In genomic region chr9:114688953-114689407, GRCm38 (mm10) we compare ENCODE assay signal across 7 mouse cellular contexts. TPM values are rescaled to one million over a fixed set of nuclear protein-coding genes. Genes with fewer than 3 reads are reported as not detected.
DNase-seq lines count a peak whose midpoint lies in the region; ATAC-seq and TF ChIP-seq lines count a peak whose summit lies in the region.

No protein-coding gene starts in this region.

- peaks cover 34% of the 10 kb centered on the region for H3K4me1 ChIP-seq in hindbrain, embryonic 13.5 days (replicated peaks)
- H3K4me1 ChIP-seq in liver, postnatal 0 days (ENCODE audit: insufficient read depth), result peaks cover 19% of the 10 kb centered on the region
- peaks cover 5% of the 10 kb centered on the region; the same call in 1 of the 2 replicates for H3K4me1 ChIP-seq in olfactory bulb, adult 2 months (ENCODE audit: control insufficient read depth, insufficient read depth, low read length)

- no peaks in the 10 kb centered on the region for H3K9me3 ChIP-seq in hindbrain, embryonic 13.5 days
- H3K9me3 ChIP-seq in liver, postnatal 0 days (ENCODE audit: low read length), result no peaks in the 10 kb centered on the region

- peak overlapping the region; percentile 97 for H3K9ac ChIP-seq in hindbrain, embryonic 13.5 days
- peak overlapping the region; percentile 95 for H3K9ac ChIP-seq in liver, postnatal 0 days (replicated peaks)

- H3K27me3 ChIP-seq in hindbrain, embryonic 13.5 days, result no peaks in the 10 kb centered on the region
- H3K27me3 ChIP-seq in liver, postnatal 0 days (ENCODE audit: insufficient read depth, low read length), result no peaks in the 10 kb centered on the region

- no peak for TF ChIP-seq EP300 in liver, postnatal 0 days (IDR thresholded peaks at IDR 0.05; ENCODE audit: low read depth)

- TF ChIP-seq CTCF in liver, postnatal 0 days (IDR thresholded peaks at IDR 0.05; ENCODE audit: low read depth), result no peak
- TF ChIP-seq CTCF in olfactory bulb, adult 2 months (IDR thresholded peaks at IDR 0.05; ENCODE audit: insufficient read depth, low read depth, low read length), result no peak

- H3K4me3 ChIP-seq in hindbrain, embryonic 13.5 days, result peak overlapping the region; percentile 98
- H3K4me3 ChIP-seq in liver, postnatal 0 days (ENCODE audit: low read depth, low read length), result peak overlapping the region; percentile 95
- H3K4me3 ChIP-seq in olfactory bulb, adult 2 months (ENCODE audit: insufficient read depth, low read depth, low read length), result peak overlapping the region; percentile 99

- DNase-seq in ovary, postnatal 10 days (ENCODE audit: low spot score), result peak; percentile 9
- no peak for DNase-seq in ovary, postnatal 36 days (ENCODE audit: low spot score)
- DNase-seq in embryo, embryonic 10.5 days (ENCODE audit: low spot score), result peak; percentile 56
- DNase-seq in liver, postnatal 0 days, result no peak
- DNase-seq in thymus, postnatal 14 days, result no peak

- TF ChIP-seq POLR2A in olfactory bulb, adult 2 months (IDR thresholded peaks at IDR 0.05; ENCODE audit: insufficient read depth, low read depth, low read length), result no peak

- peaks cover 24% of the 10 kb centered on the region for H3K36me3 ChIP-seq in hindbrain, embryonic 13.5 days
- peaks cover 9% of the 10 kb centered on the region for H3K36me3 ChIP-seq in liver, postnatal 0 days (replicated peaks; ENCODE audit: insufficient read depth, low read length)

- WGBS in hindbrain, embryonic 13.5 days, result 1% methylated on average over 46 of the region's 50 CpGs
- under 1% methylated on average over 45 of the region's 50 CpGs for WGBS in liver, postnatal 0 days (ENCODE audit: insufficient replicate concordance)
- WGBS in olfactory bulb, adult 2 months, result 0% methylated on average over 50 of the region's 50 CpGs

- peak; percentile 76 for ATAC-seq in hindbrain, embryonic 13.5 days (ENCODE audit: low FRiP score)
- ATAC-seq in liver, postnatal 0 days, result peak; percentile 72

- H3K27ac ChIP-seq in hindbrain, embryonic 13.5 days, result peak overlapping the region; percentile 99
- H3K27ac ChIP-seq in liver, postnatal 0 days (ENCODE audit: low read depth), result peak overlapping the region; percentile 97
- peak overlapping the region; percentile 84 for H3K27ac ChIP-seq in olfactory bulb, adult 2 months (ENCODE audit: insufficient read depth, low read depth, low read length)

- peak overlapping the region; percentile 82 for H3K4me2 ChIP-seq in hindbrain, embryonic 13.5 days
- H3K4me2 ChIP-seq in liver, postnatal 0 days (ENCODE audit: low read depth, low read length), result peak overlapping the region; percentile 94

RNA-seq across cellular contexts. Expression of gene Dync1li1, which starts 0.4 kb away (rescaled TPM):
- polyA plus RNA-seq in hindbrain, embryonic 13.5 days (2015; fragmentation: Nextera tagmentation; extraction: Ambion mirVana), result 124 and 148 TPM in 2 replicates
- 14.4 and 16.3 TPM in 2 replicates for polyA plus RNA-seq in liver, postnatal 0 days (2015; fragmentation: Nextera tagmentation; extraction: Ambion mirVana)
- not detected in 2 replicates for polyA plus RNA-seq in olfactory bulb, adult 2 months (2012; ENCODE audit: insufficient read depth, insufficient read length, low replicate concordance, missing spikeins)

RNA-seq across cellular contexts. Expression of gene Cmtm6, which starts 41.9 kb away (rescaled TPM):
- polyA plus RNA-seq in hindbrain, embryonic 13.5 days (2015; fragmentation: Nextera tagmentation; extraction: Ambion mirVana), result 20.5 and 21.8 TPM in 2 replicates
- 27.7 and 30.1 TPM in 2 replicates for polyA plus RNA-seq in liver, postnatal 0 days (2015; fragmentation: Nextera tagmentation; extraction: Ambion mirVana)
- polyA plus RNA-seq in olfactory bulb, adult 2 months (2012; ENCODE audit: insufficient read depth, insufficient read length, low replicate concordance, missing spikeins), result not detected in 2 replicates

RNA-seq across cellular contexts. Expression of gene Cnot10, which starts 49.0 kb away (rescaled TPM):
- polyA plus RNA-seq in hindbrain, embryonic 13.5 days (2015; fragmentation: Nextera tagmentation; extraction: Ambion mirVana), result 54.7 and 59.0 TPM in 2 replicates
- polyA plus RNA-seq in liver, postnatal 0 days (2015; fragmentation: Nextera tagmentation; extraction: Ambion mirVana), result 14.4 and 15.8 TPM in 2 replicates
- polyA plus RNA-seq in olfactory bulb, adult 2 months (2012; ENCODE audit: insufficient read depth, insufficient read length, low replicate concordance, missing spikeins), result not detected in 2 replicates

Comparison
In these comparisons a context has a peak if more than half of its experiments do, and no peak if none do; other contexts are left out.
1. DNase-seq: peak in ovary, postnatal 10 days (single experiment) and embryo, embryonic 10.5 days (single experiment); none in ovary, postnatal 36 days (single experiment), liver, postnatal 0 days (single experiment) and thymus, postnatal 14 days (single experiment).
2. RNA of gene Dync1li1, which starts 0.4 kb away (polyA plus RNA-seq): 124 to 148 TPM in hindbrain, embryonic 13.5 days and 14.4 to 16.3 TPM in liver, postnatal 0 days; not detected in olfactory bulb, adult 2 months; every median in the first group is over 10 times any median in the second.
3. Peak in every context shown above with its lines, with median percentiles within 50 percentile points of each other: H3K27ac ChIP-seq and H3K4me3 ChIP-seq.